Mouse (Mus musculus) inflammation-experienced regulatory T-cells (primary cell): ENCODE results near the gene Olfr598. TPM values are rescaled to one million over a fixed set of nuclear protein-coding genes. Genes with fewer than 3 reads are reported as not detected.

Source experiments
- polyA plus RNA-seq, 2 experiments: library from polyadenylated mRNA; unstranded; fragments of 100-300 nt; shearing (Covaris generic); gene quantifications; one replicate each; pipeline ENCODE4 v1.2.1; 2017

The Olfr598 gene
- not detected for polyA plus RNA-seq

GRCm38 (mm10) chr7:103323268-103323667 lies at the start of gene Olfr598:
Gene Olfr598, plus strand, starts transcription at chr7:103323568.

GRCm38 (mm10) chr7:103305348-103305747 lies 18.0 kb upstream of the Olfr598 start, which contains the start of gene Olfr596:
Gene Olfr596, plus strand, starts transcription at chr7:103305648.

GRCm38 (mm10) chr7:103316015-103316414 lies 7.4 kb upstream of the Olfr598 start, which contains the start of gene Olfr597:
Gene Olfr597, plus strand, starts transcription at chr7:103316315.

GRCm38 (mm10) chr7:103335617-103336016 lies 12.2 kb downstream of the Olfr598 start, which contains the start of gene Olfr599:
Gene Olfr599, plus strand, starts transcription at chr7:103335917.

GRCm38 (mm10) chr7:103349569-103349968 lies 26.2 kb downstream of the Olfr598 start, which contains the start of gene Olfr600:
Gene Olfr600, minus strand, starts transcription at chr7:103349669.

GRCm38 (mm10) chr7:103362555-103362954 lies 39.2 kb downstream of the Olfr598 start, which contains the start of gene Olfr601:
Gene Olfr601, minus strand, starts transcription at chr7:103362655.

Other genes with a start within 250 kb of the Olfr598 start
- gene Olfr584, start 241.7 kb upstream of the Olfr598 start, polyA plus RNA-seq: not detected
- gene Olfr585, start 225.8 kb upstream of the Olfr598 start, polyA plus RNA-seq: not detected
- gene Olfr586, start 197.9 kb upstream of the Olfr598 start, polyA plus RNA-seq: not detected
- under 1 TPM in 1 of 2 experiments, not detected in 1; 0.32 TPM for gene Olfr588-ps1, start 182.7 kb upstream of the Olfr598 start, polyA plus RNA-seq
- not detected for gene Olfr589, start 167.2 kb upstream of the Olfr598 start, polyA plus RNA-seq
- gene Olfr591, start 145.2 kb upstream of the Olfr598 start, polyA plus RNA-seq: 1 to 10 TPM in 1 of 2 experiments, under 1 TPM in 1; 0.42 to 1.0 TPM
- under 1 TPM; 0.06 to 0.20 TPM for gene Olfr592, start 138.8 kb upstream of the Olfr598 start, polyA plus RNA-seq
- not detected for gene Olfr593, start 111.7 kb upstream of the Olfr598 start, polyA plus RNA-seq
- 1 to 10 TPM in 1 of 2 experiments, not detected in 1; 1.1 TPM for gene Olfr594, start 106.6 kb upstream of the Olfr598 start, polyA plus RNA-seq
- not detected for gene Usp17ld, start 71.1 kb upstream of the Olfr598 start, polyA plus RNA-seq
- gene Olfr596, start 17.9 kb upstream of the Olfr598 start, polyA plus RNA-seq: under 1 TPM in 1 of 2 experiments, not detected in 1; 0.29 TPM
- gene Olfr597, start 7.3 kb upstream of the Olfr598 start, polyA plus RNA-seq: under 1 TPM; 0.10 to 0.17 TPM
- gene Olfr599, start 12.3 kb downstream of the Olfr598 start, polyA plus RNA-seq: not detected
- under 1 TPM in 1 of 2 experiments, not detected in 1; 0.89 TPM for gene Olfr600, start 26.1 kb downstream of the Olfr598 start, polyA plus RNA-seq
- gene Olfr601, start 39.1 kb downstream of the Olfr598 start, polyA plus RNA-seq: 1 to 10 TPM in 1 of 2 experiments, under 1 TPM in 1; 0.59 to 2.7 TPM
- 1 to 10 TPM in 1 of 2 experiments, not detected in 1; 2.6 TPM for gene Olfr603, start 62.6 kb downstream of the Olfr598 start, polyA plus RNA-seq
- not detected for gene Usp17lc, start 91.5 kb downstream of the Olfr598 start, polyA plus RNA-seq
- gene Olfr605, start 121.9 kb downstream of the Olfr598 start, polyA plus RNA-seq: not detected
- not detected for gene Olfr606, start 125.5 kb downstream of the Olfr598 start, polyA plus RNA-seq
- under 1 TPM; 0.05 to 0.20 TPM for gene Olfr607, start 140.6 kb downstream of the Olfr598 start, polyA plus RNA-seq
- gene Olfr608, start 146.3 kb downstream of the Olfr598 start, polyA plus RNA-seq: under 1 TPM in 1 of 2 experiments, not detected in 1; 0.56 TPM
- under 1 TPM in 1 of 2 experiments, not detected in 1; 0.05 TPM for gene Olfr609, start 174.5 kb downstream of the Olfr598 start, polyA plus RNA-seq
- not detected for gene Olfr610, start 188.6 kb downstream of the Olfr598 start, polyA plus RNA-seq
- gene Olfr611, start 197.3 kb downstream of the Olfr598 start, polyA plus RNA-seq: not detected
- not detected for gene Olfr612, start 219.1 kb downstream of the Olfr598 start, polyA plus RNA-seq
- not detected for gene Olfr613, start 224.5 kb downstream of the Olfr598 start, polyA plus RNA-seq
- gene Olfr615, start 232.5 kb downstream of the Olfr598 start, polyA plus RNA-seq: not detected
- gene Olfr616, start 245.6 kb downstream of the Olfr598 start, polyA plus RNA-seq: not detected
- not detected for gene Olfr617, start 249.5 kb downstream of the Olfr598 start, polyA plus RNA-seq